Comparison of ENCODE assay signal across 14 mouse cellular contexts in genomic region chr5:82825327-82825726, GRCm38 (mm10).
"Had no signal": no experiment of that assay in that cellular context is flagged by ENCODE, and none has a peak within 500 bp of the region (broad histone marks: within the 10 kb centered on the region; RNA-seq: fewer than 3 reads in every experiment).

No protein-coding gene starts in this region.

- H3K4me3 ChIP-seq: limb, embryonic 13.5 days; midbrain, embryonic 12.5 days; myocyte; neural tube, embryonic 15.5 days had no signal

- H3K4me1 ChIP-seq: limb, embryonic 13.5 days; midbrain, embryonic 12.5 days; neural tube, embryonic 15.5 days had no signal

- DNase-seq: kidney, adult 9 months; kidney, postnatal 36 days; layer of hippocampus, adult 9-11 months; layer of hippocampus, postnatal 36 days; left cerebral cortex, postnatal 4 days; lung, adult 18-20 months; right cerebral cortex, postnatal 14 days; thymus, postnatal 36 days had no signal

- H3K9me3 ChIP-seq: limb, embryonic 13.5 days; midbrain, embryonic 12.5 days; neural tube, embryonic 15.5 days had no signal

- H3K27me3 ChIP-seq: limb, embryonic 13.5 days; midbrain, embryonic 12.5 days; neural tube, embryonic 15.5 days had no signal

- H3K4me2 ChIP-seq: limb, embryonic 13.5 days; midbrain, embryonic 12.5 days; neural tube, embryonic 15.5 days had no signal

- H3K27ac ChIP-seq: kidney, postnatal 0 days; limb, embryonic 13.5 days; liver, embryonic 14.5 days; midbrain, embryonic 12.5 days; neural tube, embryonic 15.5 days had no signal

- H3K9ac ChIP-seq: limb, embryonic 13.5 days; liver, embryonic 14.5 days; midbrain, embryonic 12.5 days; neural tube, embryonic 15.5 days had no signal

- H3K36me3 ChIP-seq: limb, embryonic 13.5 days; midbrain, embryonic 12.5 days; neural tube, embryonic 15.5 days had no signal
